Mouse (Mus musculus): Measurements from ENCODE around the gene Mpp5.

GRCm38 (mm10) chr12:78814437-78814836 lies 65.7 kb downstream of the Mpp5 start:
- TF ChIP-seq FLI1 (IDR thresholded peaks at IDR 0.05; ENCODE audit: low read length), result no peak
- TF ChIP-seq GATA1 (IDR thresholded peaks at IDR 0.05; ENCODE audit: borderline replicate concordance, low read length), result no peak

All from megakaryocyte, embryonic 14.5 days (primary cell).